Mouse (Mus musculus): ENCODE results near the gene U2surp. TPM values are rescaled to one million over a fixed set of nuclear protein-coding genes. Genes with fewer than 3 reads are reported as not detected.
A peak's percentile ranks its signal among the peaks of the same experiment; 100 is the strongest.

The U2surp gene
- total RNA-seq (2021): 10 to 100 TPM; 48.9 to 50.0 TPM

- intact Hi-C loops (cut with DNase I): loop anchor here (5.0 to 10.0 kb wide), 2 partner anchors 346 to 977 kb away; partner anchors contain the start of genes 1190002N15Rik and Atr
- peak; percentile 97 to 98 for DNase-seq
Observed at GRCm38 (mm10) chr9:95511472-95512330, at the start of gene U2surp. TSS of gene U2surp (minus strand) at chr9:95511996.

- DNase-seq: peak; percentile 67 to 68
- intact Hi-C loops (cut with DNase I): loop anchor here (5.0 kb wide), 2 partner anchors 77 to 107 kb away; partner anchors contain the start of gene Pcolce2
Observed at GRCm38 (mm10) chr9:95559936-95560735, 48.3 kb upstream of the U2surp start.

GRCm38 (mm10) chr9:95559059-95559935 is 47.5 kb upstream of the U2surp start, which contains the start of gene Paqr9:
TSS of gene Paqr9 (plus strand) at chr9:95559657.
- intact Hi-C loops (cut with DNase I): no loop called here

GRCm38 (mm10) chr9:95558726-95559058 is 46.9 kb upstream of the U2surp start:
- intact Hi-C loops (cut with DNase I): no loop called here
- no peak for DNase-seq

More at GRCm38 (mm10) chr9:95559059-95559935, 47.5 kb upstream of the U2surp start, which contains the start of gene Paqr9:
- DNase-seq: peak; percentile 35 to 42

GRCm38 (mm10) chr9:95557722-95558121 is 45.9 kb upstream of the U2surp start:
- DNase-seq: no peak
- intact Hi-C loops (cut with DNase I): no loop called here

- no peak for DNase-seq
Observed at GRCm38 (mm10) chr9:95556067-95556512, 44.3 kb upstream of the U2surp start.

GRCm38 (mm10) chr9:95555233-95555740 is 43.5 kb upstream of the U2surp start:
- DNase-seq: no peak
- intact Hi-C loops (cut with DNase I): no loop called here

More at GRCm38 (mm10) chr9:95556067-95556512, 44.3 kb upstream of the U2surp start:
- intact Hi-C loops (cut with DNase I): no loop called here

- intact Hi-C loops (cut with DNase I): no loop called here
- no peak for DNase-seq
Observed at GRCm38 (mm10) chr9:95554231-95555221, 42.7 kb upstream of the U2surp start.

- intact Hi-C loops (cut with DNase I): no loop called here
- no peak for DNase-seq
Observed at GRCm38 (mm10) chr9:95552175-95552705, 40.4 kb upstream of the U2surp start.

- intact Hi-C loops (cut with DNase I): no loop called here
- DNase-seq: peak; percentile 76 to 81
Observed at GRCm38 (mm10) chr9:95550856-95551774, 39.3 kb upstream of the U2surp start.

- intact Hi-C loops (cut with DNase I): loop anchor here (5.0 kb wide), 1 partner anchor 127 kb away; no protein-coding TSS in a partner anchor
- peak in 1 of 2 experiments; percentile 32 for DNase-seq
Observed at GRCm38 (mm10) chr9:95549626-95550411, 38.0 kb upstream of the U2surp start.

- intact Hi-C loops (cut with DNase I): loop anchor here (5.0 kb wide), 1 partner anchor 131 kb away; no protein-coding TSS in a partner anchor
- DNase-seq: no peak
Observed at GRCm38 (mm10) chr9:95546679-95547078, 34.9 kb upstream of the U2surp start.

- DNase-seq: no peak
Observed at GRCm38 (mm10) chr9:95544598-95544997, 32.8 kb upstream of the U2surp start.

GRCm38 (mm10) chr9:95542475-95542874 is 30.7 kb upstream of the U2surp start:
- no peak for DNase-seq
- intact Hi-C loops (cut with DNase I): no loop called here

More at GRCm38 (mm10) chr9:95544598-95544997, 32.8 kb upstream of the U2surp start:
- intact Hi-C loops (cut with DNase I): no loop called here

GRCm38 (mm10) chr9:95541650-95542432 is 30.0 kb upstream of the U2surp start:
- DNase-seq: no peak
- intact Hi-C loops (cut with DNase I): no loop called here

GRCm38 (mm10) chr9:95541208-95541607 is 29.4 kb upstream of the U2surp start:
- DNase-seq: no peak
- intact Hi-C loops (cut with DNase I): no loop called here

Data from heart, postnatal 10 days (tissue).